Mouse (Mus musculus): ENCODE results near the gene Zbp1. TPM values are rescaled to one million over a fixed set of nuclear protein-coding genes. Genes with fewer than 3 reads are reported as not detected.

Gene Zbp1
- polyA plus RNA-seq, 1 experiment from 2014 or later = 1.0 TPM

- Histone ChIP-seq H3K4me1 (ENCODE audit: control insufficient read depth, low read depth, low read length) (no peaks in the 10 kb centered on the region), H3K4me3 (ENCODE audit: low read depth, low read length) (no peak overlapping the region), H3K9ac (ENCODE audit: low read depth, low read length) (no peak overlapping the region), H3K27me3 (ENCODE audit: control insufficient read depth, insufficient read depth, low read depth, low read length) (no peaks in the 10 kb centered on the region), H3K9me3 (replicated peaks; ENCODE audit: control insufficient read depth, low read length) (no peaks in the 10 kb centered on the region), H3K36me3 (ENCODE audit: control insufficient read depth, insufficient read depth) (no peaks in the 10 kb centered on the region), H3K27ac (ENCODE audit: low read length) (no peak overlapping the region), H3K4me2 (ENCODE audit: low read depth, low read length) (no peak overlapping the region)
- ATAC-seq (ENCODE audit: low read depth) = no peak
- WGBS (ENCODE audit: insufficient replicate concordance) = 53% methylated on average over 7 of the region's 7 CpGs
These were observed 38.9 kb upstream of the Zbp1 start for GRCm38 (mm10) chr2:173257610-173258009.

- WGBS (ENCODE audit: insufficient replicate concordance) = 55% methylated on average over 4 of the region's 4 CpGs
- Histone ChIP-seq H3K4me3 (ENCODE audit: low read depth, low read length) (no peak overlapping the region), H3K9me3 (replicated peaks; ENCODE audit: control insufficient read depth, low read length) (no peaks in the 10 kb centered on the region), H3K9ac (ENCODE audit: low read depth, low read length) (no peak overlapping the region), H3K36me3 (ENCODE audit: control insufficient read depth, insufficient read depth) (no peaks in the 10 kb centered on the region), H3K4me1 (ENCODE audit: control insufficient read depth, low read depth, low read length) (no peaks in the 10 kb centered on the region), H3K27me3 (ENCODE audit: control insufficient read depth, insufficient read depth, low read depth, low read length) (no peaks in the 10 kb centered on the region), H3K4me2 (ENCODE audit: low read depth, low read length) (no peak overlapping the region), H3K27ac (ENCODE audit: low read length) (no peak overlapping the region)
- no peak for ATAC-seq (ENCODE audit: low read depth)
These were observed 37.8 kb upstream of the Zbp1 start for GRCm38 (mm10) chr2:173256552-173256949.

- WGBS (ENCODE audit: insufficient replicate concordance) = 57% methylated on average over 7 of the region's 7 CpGs
- Histone ChIP-seq H3K4me3 (ENCODE audit: low read depth, low read length) (no peak overlapping the region), H3K36me3 (ENCODE audit: control insufficient read depth, insufficient read depth) (no peaks in the 10 kb centered on the region), H3K4me1 (ENCODE audit: control insufficient read depth, low read depth, low read length) (no peaks in the 10 kb centered on the region), H3K4me2 (ENCODE audit: low read depth, low read length) (no peak overlapping the region), H3K27me3 (ENCODE audit: control insufficient read depth, insufficient read depth, low read depth, low read length) (no peaks in the 10 kb centered on the region), H3K27ac (ENCODE audit: low read length) (no peak overlapping the region), H3K9me3 (replicated peaks; ENCODE audit: control insufficient read depth, low read length) (no peaks in the 10 kb centered on the region), H3K9ac (ENCODE audit: low read depth, low read length) (no peak overlapping the region)
- no peak for ATAC-seq (ENCODE audit: low read depth)
These were observed 37.3 kb upstream of the Zbp1 start for GRCm38 (mm10) chr2:173255810-173256551.

- WGBS (ENCODE audit: insufficient replicate concordance) = 58% methylated on average over 26 of the region's 26 CpGs
- Histone ChIP-seq H3K4me3 (ENCODE audit: low read depth, low read length) (no peak overlapping the region), H3K9ac (ENCODE audit: low read depth, low read length) (no peak overlapping the region), H3K27ac (ENCODE audit: low read length) (no peak overlapping the region), H3K27me3 (ENCODE audit: control insufficient read depth, insufficient read depth, low read depth, low read length) (no peaks in the 10 kb centered on the region), H3K4me2 (ENCODE audit: low read depth, low read length) (no peak overlapping the region), H3K9me3 (replicated peaks; ENCODE audit: control insufficient read depth, low read length) (no peaks in the 10 kb centered on the region), H3K36me3 (ENCODE audit: control insufficient read depth, insufficient read depth) (no peaks in the 10 kb centered on the region), H3K4me1 (ENCODE audit: control insufficient read depth, low read depth, low read length) (no peaks in the 10 kb centered on the region)
- ATAC-seq (ENCODE audit: low read depth) = no peak
These were observed 35.3 kb upstream of the Zbp1 start for GRCm38 (mm10) chr2:173253761-173254662.

DNA sequence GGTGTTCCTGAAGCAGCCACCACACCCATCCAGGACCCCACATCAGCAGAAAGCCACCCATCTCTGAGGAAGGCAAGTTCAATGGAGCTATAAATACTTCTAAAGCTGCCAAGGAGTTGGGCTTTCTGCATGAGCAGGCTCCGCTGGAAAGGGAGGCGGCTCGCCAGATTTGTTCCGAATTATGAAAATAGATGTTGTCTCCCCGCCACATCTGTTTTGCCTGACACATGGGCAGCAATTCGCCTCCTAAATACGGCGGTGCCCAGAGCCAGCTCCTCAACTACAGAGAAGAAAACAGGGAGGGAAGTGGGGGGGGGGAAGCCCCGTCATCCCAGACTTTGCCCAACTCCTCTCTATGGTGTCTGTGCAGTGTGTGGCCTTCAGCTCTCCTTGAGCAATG is 33.0 kb upstream of the Zbp1 start:
- Histone ChIP-seq H3K36me3 (ENCODE audit: control insufficient read depth, insufficient read depth) (no peaks in the 10 kb centered on the region), H3K4me2 (ENCODE audit: low read depth, low read length) (no peak overlapping the region), H3K27me3 (ENCODE audit: control insufficient read depth, insufficient read depth, low read depth, low read length) (no peaks in the 10 kb centered on the region), H3K9me3 (replicated peaks; ENCODE audit: control insufficient read depth, low read length) (no peaks in the 10 kb centered on the region), H3K27ac (ENCODE audit: low read length) (no peak overlapping the region), H3K9ac (ENCODE audit: low read depth, low read length) (no peak overlapping the region), H3K4me3 (ENCODE audit: low read depth, low read length) (no peak overlapping the region), H3K4me1 (ENCODE audit: control insufficient read depth, low read depth, low read length) (no peaks in the 10 kb centered on the region)
- ATAC-seq (ENCODE audit: low read depth) = no peak
- 61% methylated on average over 9 of the region's 9 CpGs for WGBS (ENCODE audit: insufficient replicate concordance)

DNA sequence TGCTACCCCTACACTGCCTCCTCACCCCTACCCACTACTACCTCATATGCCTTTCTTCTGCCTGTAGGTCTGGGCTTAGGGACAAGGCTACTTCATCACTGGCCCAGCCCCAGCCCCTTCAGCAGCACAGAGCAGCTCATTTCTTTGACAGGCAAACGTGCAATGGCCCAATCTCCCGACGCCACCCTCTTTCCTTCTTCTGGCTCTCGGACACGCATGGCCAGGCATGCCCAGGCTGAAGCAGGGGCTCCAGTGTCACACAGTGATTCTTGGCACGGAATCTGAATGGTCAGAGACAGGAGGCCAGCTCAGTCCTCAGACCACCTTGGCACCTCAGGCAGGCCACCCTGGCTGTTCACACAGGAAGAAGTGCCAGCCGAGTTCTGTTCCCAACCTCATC is 32.4 kb upstream of the Zbp1 start:
- WGBS (ENCODE audit: insufficient replicate concordance) = 51% methylated on average over 7 of the region's 7 CpGs

DNA sequence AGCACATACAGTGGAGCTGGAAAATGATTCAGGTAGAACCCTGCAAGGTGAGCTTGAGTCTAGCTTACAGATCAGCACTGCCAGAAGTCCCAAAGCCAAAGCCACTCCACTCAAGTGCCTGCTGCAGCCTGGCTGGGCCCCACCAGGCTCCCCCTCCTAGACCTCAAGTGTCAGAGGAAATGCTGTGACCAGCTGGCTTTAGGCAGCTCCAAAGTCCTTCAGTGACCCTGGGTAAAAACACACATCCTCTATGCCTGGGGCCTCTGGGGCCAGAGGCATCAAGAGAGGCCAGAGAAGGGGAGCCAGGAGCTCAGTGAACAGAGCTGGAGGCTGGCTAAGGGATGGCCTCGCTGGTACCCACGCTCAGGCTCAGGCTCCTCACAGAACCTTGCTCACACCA is 31.7 kb upstream of the Zbp1 start:
- 0 out of 2 replicates have a peak, but pooled peaks have one; percentile 7 for ATAC-seq (ENCODE audit: low read depth)
- H3K4me1 ChIP-seq (ENCODE audit: control insufficient read depth, low read depth, low read length) = no peaks in the 10 kb centered on the region

More for the DNA sequence above, 32.4 kb upstream of the Zbp1 start:
- Histone ChIP-seq H3K27ac (ENCODE audit: low read length) (no peak overlapping the region), H3K36me3 (ENCODE audit: control insufficient read depth, insufficient read depth) (no peaks in the 10 kb centered on the region), H3K4me3 (ENCODE audit: low read depth, low read length) (no peak overlapping the region), H3K9me3 (replicated peaks; ENCODE audit: control insufficient read depth, low read length) (no peaks in the 10 kb centered on the region), H3K27me3 (ENCODE audit: control insufficient read depth, insufficient read depth, low read depth, low read length) (no peaks in the 10 kb centered on the region), H3K4me1 (ENCODE audit: control insufficient read depth, low read depth, low read length) (no peaks in the 10 kb centered on the region), H3K4me2 (ENCODE audit: low read depth, low read length) (no peak overlapping the region), H3K9ac (ENCODE audit: low read depth, low read length) (no peak overlapping the region)
- no peak for ATAC-seq (ENCODE audit: low read depth)

DNA sequence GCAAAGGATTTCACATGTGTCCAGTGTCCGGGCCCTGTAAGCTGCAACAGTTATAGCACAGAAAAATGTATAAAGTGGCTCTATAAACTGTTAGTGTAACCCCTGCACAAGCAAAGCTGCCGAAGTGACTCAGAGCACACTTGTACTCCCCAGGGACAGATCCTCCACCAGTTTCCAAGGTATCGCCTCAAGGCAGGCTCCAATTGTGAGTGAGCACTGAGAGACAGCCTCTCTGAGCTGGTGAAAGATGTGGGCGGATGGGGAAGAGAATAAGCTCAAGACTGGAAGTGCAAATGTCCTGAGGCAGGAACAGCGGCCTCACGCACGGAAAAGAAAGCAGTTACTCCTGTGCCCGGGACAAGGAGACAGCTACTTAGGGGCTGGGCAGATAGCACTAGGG is 31.2 kb upstream of the Zbp1 start:
- no peaks in the 10 kb centered on the region for H3K27me3 ChIP-seq (ENCODE audit: control insufficient read depth, insufficient read depth, low read depth, low read length)

More for the DNA sequence above, 31.7 kb upstream of the Zbp1 start:
- no peaks in the 10 kb centered on the region for H3K36me3 ChIP-seq (ENCODE audit: control insufficient read depth, insufficient read depth)
- no peak overlapping the region for H3K27ac ChIP-seq (ENCODE audit: low read length)
- no peak overlapping the region for H3K4me2 ChIP-seq (ENCODE audit: low read depth, low read length)
- WGBS (ENCODE audit: insufficient replicate concordance) = 17% methylated on average over 2 of the region's 2 CpGs
- H3K9ac ChIP-seq (ENCODE audit: low read depth, low read length) = no peak overlapping the region
- H3K9me3 ChIP-seq (replicated peaks; ENCODE audit: control insufficient read depth, low read length) = no peaks in the 10 kb centered on the region
- no peak overlapping the region for H3K4me3 ChIP-seq (ENCODE audit: low read depth, low read length)
- no peaks in the 10 kb centered on the region for H3K27me3 ChIP-seq (ENCODE audit: control insufficient read depth, insufficient read depth, low read depth, low read length)

GRCm38 (mm10) chr2:173249386-173249785 is 30.7 kb upstream of the Zbp1 start:
- no peak overlapping the region for H3K4me2 ChIP-seq (ENCODE audit: low read depth, low read length)
- no peaks in the 10 kb centered on the region for H3K4me1 ChIP-seq (ENCODE audit: control insufficient read depth, low read depth, low read length)
- no peaks in the 10 kb centered on the region for H3K9me3 ChIP-seq (replicated peaks; ENCODE audit: control insufficient read depth, low read length)
- no peak overlapping the region for H3K27ac ChIP-seq (ENCODE audit: low read length)
- WGBS (ENCODE audit: insufficient replicate concordance) = 50% methylated on average over 3 of the region's 3 CpGs
- no peak overlapping the region for H3K9ac ChIP-seq (ENCODE audit: low read depth, low read length)
- ATAC-seq (ENCODE audit: low read depth) = no peak
- no peaks in the 10 kb centered on the region for H3K27me3 ChIP-seq (ENCODE audit: control insufficient read depth, insufficient read depth, low read depth, low read length)
- no peak overlapping the region for H3K4me3 ChIP-seq (ENCODE audit: low read depth, low read length)
- H3K36me3 ChIP-seq (ENCODE audit: control insufficient read depth, insufficient read depth) = no peaks in the 10 kb centered on the region

More for the DNA sequence above, 31.2 kb upstream of the Zbp1 start:
- Histone ChIP-seq H3K27ac (ENCODE audit: low read length) (no peak overlapping the region), H3K4me1 (ENCODE audit: control insufficient read depth, low read depth, low read length) (no peaks in the 10 kb centered on the region), H3K4me2 (ENCODE audit: low read depth, low read length) (no peak overlapping the region), H3K9me3 (replicated peaks; ENCODE audit: control insufficient read depth, low read length) (no peaks in the 10 kb centered on the region), H3K9ac (ENCODE audit: low read depth, low read length) (no peak overlapping the region), H3K4me3 (ENCODE audit: low read depth, low read length) (no peak overlapping the region), H3K36me3 (ENCODE audit: control insufficient read depth, insufficient read depth) (no peaks in the 10 kb centered on the region)
- no peak for ATAC-seq (ENCODE audit: low read depth)
- WGBS (ENCODE audit: insufficient replicate concordance) = 69% methylated on average over 8 of the region's 8 CpGs
